Mouse (Mus musculus): ENCODE results near the gene Dusp14. TPM values are rescaled to one million over a fixed set of nuclear protein-coding genes. Genes with fewer than 3 reads are reported as not detected.

Gene Dusp14
- 10 to 100 TPM; 27.2 to 33.1 (median 30.7) TPM for total RNA-seq (2022)

DNA sequence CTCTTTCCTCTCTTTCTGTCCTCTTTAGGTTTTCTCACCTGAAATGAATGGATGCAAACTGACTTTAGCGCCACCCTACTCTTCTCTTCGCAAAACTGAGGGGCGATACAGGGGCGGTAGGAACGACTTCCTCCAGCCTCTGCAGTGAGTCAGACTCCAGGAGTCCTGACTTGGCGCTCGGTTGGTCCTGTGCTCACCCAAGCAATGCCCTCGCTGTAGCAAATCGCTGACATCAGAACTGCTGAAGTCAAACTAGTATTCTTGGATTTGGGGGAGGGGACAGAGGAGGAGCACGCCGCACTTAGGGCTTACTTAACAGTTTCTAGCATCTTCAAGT, at the start of gene Dusp14:
Gene Dusp14, minus strand, starts transcription at position 228 of the 337 bp plus-strand sequence.
- no peak for DNase-seq (ENCODE audit: low spot score in 2 of 2)

- DNase-seq (ENCODE audit: low spot score in 2 of 2) = no peak
These were observed 48.4 kb upstream of the Dusp14 start for GRCm38 (mm10) chr11:84117431-84117830.

DNA sequence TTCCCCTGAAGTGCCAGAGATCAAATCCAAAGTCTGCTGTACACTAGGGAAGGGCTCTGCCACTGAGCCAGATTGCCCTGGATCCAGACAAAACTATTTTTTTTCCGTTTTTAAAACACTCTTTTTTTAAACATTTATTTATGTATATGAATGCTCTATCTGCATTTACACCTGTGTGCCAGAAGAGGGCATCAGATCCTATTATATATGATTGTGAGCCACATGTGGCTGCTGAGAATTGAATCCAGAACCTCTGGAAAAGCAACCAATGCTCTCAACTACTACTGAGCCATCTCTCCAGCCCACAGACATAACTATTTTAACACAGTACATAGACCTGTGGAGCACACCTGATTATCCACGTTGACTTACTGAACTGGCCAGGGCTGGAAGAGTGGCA, 47.2 kb upstream of the Dusp14 start:
- no peak for DNase-seq (ENCODE audit: low spot score in 2 of 2)

DNA sequence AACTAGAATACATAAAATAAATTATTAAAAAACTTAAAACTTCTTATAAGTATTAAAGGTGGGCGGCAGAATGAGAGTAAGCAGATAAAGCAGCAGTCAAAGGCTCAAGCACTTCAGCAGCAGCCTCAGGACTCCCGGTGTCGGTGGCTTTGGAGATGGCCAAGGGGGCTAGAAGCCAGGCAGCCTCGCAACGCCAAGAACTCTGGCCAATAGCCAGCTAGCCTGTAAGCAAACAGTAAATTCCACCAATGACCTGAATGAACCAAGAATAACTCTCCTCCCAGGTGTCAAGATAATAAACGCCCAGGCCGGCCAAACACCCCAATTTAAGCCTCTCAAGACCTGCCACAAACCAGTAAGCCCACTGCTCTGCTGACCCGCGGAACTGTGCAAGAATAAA, 46.6 kb upstream of the Dusp14 start:
- DNase-seq (ENCODE audit: low spot score in 2 of 2) = no peak

GRCm38 (mm10) chr11:84113623-84114022, 44.6 kb upstream of the Dusp14 start:
- DNase-seq (ENCODE audit: low spot score in 2 of 2) = no peak

- DNase-seq (ENCODE audit: low spot score in 2 of 2) = no peak
These were observed 38.1 kb upstream of the Dusp14 start for GRCm38 (mm10) chr11:84107137-84107536.

- no peak for DNase-seq (ENCODE audit: low spot score in 2 of 2)
These were observed 35.0 kb upstream of the Dusp14 start for GRCm38 (mm10) chr11:84104036-84104435.

GRCm38 (mm10) chr11:84101182-84101581, 32.1 kb upstream of the Dusp14 start:
- no peak for DNase-seq (ENCODE audit: low spot score in 2 of 2)

- DNase-seq (ENCODE audit: low spot score in 2 of 2) = no peak
These were observed 28.4 kb upstream of the Dusp14 start for GRCm38 (mm10) chr11:84097251-84097998.

- DNase-seq (ENCODE audit: low spot score in 2 of 2) = no peak
These were observed 26.0 kb upstream of the Dusp14 start for GRCm38 (mm10) chr11:84095084-84095483.

GRCm38 (mm10) chr11:84090572-84090971, 21.5 kb upstream of the Dusp14 start:
- DNase-seq (ENCODE audit: low spot score in 2 of 2) = no peak

- no peak for DNase-seq (ENCODE audit: low spot score in 2 of 2)
These were observed 12.8 kb upstream of the Dusp14 start for GRCm38 (mm10) chr11:84081901-84082300.

DNA sequence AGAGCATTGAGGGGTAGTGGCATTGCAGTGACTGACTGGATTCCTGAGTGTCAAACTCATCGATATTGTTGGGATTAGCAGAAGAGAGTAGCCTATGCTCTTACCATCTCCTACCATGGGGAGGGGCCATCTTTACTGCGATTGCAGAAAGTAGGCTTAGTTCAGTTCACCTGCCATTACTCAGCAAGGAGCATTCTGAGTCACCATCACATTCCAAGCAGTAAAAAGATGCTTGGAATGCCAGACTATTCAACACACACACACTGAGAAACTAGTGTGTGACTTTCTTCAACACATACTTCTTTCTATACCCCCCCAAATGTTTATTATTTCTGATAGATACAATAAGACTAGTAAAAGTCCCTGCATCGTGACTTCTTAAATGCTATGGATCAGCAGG, 11.3 kb upstream of the Dusp14 start:
- DNase-seq (ENCODE audit: low spot score in 2 of 2) = no peak

DNA sequence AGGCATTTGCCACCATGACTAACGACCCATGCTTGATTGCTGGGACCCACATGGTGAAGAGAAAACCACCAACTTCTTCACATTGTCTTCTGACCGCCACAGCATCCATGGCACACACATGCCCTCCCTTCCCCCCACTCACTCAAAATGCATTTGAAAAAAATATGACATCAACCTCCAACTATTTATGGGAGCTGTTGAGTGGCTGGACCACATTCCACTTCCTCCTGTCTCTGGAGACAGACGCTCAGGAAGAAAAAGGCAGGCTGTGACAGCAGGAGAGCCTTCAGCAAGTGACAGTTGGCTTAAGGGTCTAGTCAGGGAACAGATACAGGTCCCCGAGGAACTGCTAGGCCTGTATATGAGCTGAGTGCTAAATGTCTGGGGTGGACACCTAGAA, 10.8 kb upstream of the Dusp14 start:
- DNase-seq (ENCODE audit: low spot score in 2 of 2) = no peak

DNA sequence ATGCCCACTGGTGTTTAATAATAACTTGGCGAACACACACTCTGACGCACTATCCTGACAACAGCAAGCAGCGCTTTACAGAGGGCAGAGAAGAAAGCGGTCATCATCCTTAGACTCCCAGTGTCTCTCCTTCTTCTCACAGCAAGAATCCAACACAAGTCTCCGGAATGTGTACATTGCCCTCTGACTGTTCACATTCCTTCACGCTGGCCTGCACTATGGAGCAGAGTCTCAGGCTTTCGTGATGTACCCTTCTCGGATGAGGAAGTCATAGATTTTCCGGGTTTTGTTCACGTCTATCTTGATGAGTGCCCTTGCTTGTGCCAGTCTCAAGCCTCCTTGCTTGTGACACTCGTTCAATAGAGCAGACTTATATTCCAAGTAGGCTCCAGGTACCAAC, 10.3 kb upstream of the Dusp14 start:
- DNase-seq (ENCODE audit: low spot score in 2 of 2) = no peak

DNA sequence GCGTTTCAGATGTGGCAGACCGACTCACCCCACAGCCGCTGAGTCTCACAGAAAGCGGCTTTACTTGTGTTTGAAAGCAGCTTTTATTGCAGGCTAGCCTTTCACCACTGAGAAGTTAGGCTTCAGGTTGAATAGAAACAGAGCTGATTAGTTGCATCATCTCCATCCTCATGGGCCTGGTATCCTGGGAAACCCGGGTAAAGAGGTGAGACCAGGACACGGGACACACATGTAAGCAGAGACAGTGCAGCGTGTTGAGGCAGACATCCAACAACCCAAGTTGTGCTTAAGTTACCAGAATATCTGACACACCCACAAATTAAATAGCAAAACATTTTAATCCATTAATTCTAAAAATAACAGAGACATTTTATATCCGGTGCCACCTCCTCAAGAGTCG, 9.5 kb upstream of the Dusp14 start:
- no peak for DNase-seq (ENCODE audit: low spot score in 2 of 2)

DNA sequence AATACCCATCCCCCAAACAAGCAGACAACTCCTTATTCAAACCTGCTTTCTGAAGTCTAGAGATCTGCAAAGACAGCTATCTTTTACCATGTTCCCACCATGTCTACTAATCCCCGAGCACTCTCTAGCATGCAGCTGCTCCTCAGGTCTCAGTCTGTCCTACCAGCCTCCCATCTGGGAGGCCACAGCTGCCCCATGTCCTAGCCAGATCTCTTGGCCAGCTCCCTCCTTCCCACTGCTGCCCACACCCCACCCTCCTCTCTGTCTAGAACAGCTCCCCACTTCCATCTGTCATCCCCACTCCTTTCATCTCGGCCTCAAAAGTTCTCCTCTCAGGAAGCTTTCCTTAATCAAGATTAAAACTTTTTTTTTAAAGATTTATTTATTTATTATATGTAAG, 7.9 kb upstream of the Dusp14 start:
- no peak for DNase-seq (ENCODE audit: low spot score in 2 of 2)

GRCm38 (mm10) chr11:84073816-84074764, 5.0 kb upstream of the Dusp14 start:
- DNase-seq (ENCODE audit: low spot score in 2 of 2) = no peak

DNA sequence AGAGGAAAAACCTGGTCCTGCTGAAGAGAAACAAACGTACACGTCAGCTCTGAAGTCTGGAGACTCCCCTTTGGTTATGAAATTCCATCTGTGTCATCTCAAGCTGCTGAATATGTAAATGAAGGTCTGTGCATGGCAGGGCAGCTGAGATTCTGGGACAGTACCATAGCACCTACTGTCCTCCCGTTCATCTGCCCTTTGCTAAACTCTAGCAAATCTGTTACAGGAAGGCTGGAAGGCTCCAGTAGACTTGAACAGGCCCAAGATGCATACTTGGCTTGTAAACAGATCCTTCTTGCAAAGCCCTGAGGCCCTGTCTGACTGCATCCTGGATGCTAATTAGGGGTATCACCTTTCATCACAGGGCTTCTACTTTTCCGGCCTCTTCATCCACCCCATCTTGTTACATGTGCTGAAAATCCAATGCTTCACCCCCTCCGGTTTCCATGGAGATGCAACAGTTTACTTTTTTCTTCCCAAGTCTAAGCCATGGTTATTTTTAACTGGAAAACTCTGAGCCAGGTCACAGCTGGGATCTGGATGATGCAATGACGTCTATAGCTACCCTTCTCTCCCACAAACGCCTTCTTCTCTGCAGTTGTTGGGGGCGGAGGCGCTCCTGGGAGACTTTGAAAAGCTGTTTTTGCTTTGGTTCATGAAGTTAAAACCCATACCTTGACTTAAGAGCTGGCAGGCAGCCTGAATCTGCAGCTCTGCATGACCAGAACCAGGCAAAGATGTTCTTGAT, 4.0 kb upstream of the Dusp14 start:
- peak in 1 of 2 experiments; percentile 35 for DNase-seq (ENCODE audit: low spot score in 2 of 2)

- DNase-seq (ENCODE audit: low spot score in 2 of 2) = peak in 1 of 2 experiments; percentile 44
These were observed 649 bp downstream of the Dusp14 start for GRCm38 (mm10) chr11:84068191-84069033.

DNA sequence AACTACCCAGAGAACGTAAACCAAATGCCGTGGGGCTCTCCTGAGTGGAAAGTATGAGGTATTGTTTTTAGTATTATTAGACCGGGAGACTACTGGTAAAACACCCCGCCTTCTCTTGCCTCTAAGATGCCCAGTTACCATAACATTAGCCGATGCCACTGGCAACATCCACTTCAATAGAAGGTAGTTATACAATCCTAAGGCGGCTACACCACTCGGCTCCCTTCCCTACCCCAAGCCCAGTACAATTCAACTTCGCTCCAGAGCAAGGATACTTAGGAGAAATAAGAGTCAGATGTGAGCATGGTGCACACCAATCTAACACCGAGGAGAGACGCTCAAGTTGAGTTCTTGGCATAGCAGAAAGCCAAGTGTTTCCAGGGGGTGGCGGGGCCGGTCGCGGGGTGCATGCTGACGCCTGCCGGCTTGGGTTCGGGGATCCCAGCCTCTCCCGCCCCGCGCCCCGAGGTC, 1.3 kb downstream of the Dusp14 start:
- peak in 1 of 2 experiments; percentile 32 for DNase-seq (ENCODE audit: low spot score in 2 of 2)
